Mouse (Mus musculus): ENCODE results near the gene Mfsd12.

Mfsd12 gene

GRCm38 (mm10) chr10:81401521-81402226 lies 44.4 kb downstream of the Mfsd12 start:
- peak; percentile 79 to 81 for DNase-seq (ENCODE audit: low spot score in 2 of 2)

DNA sequence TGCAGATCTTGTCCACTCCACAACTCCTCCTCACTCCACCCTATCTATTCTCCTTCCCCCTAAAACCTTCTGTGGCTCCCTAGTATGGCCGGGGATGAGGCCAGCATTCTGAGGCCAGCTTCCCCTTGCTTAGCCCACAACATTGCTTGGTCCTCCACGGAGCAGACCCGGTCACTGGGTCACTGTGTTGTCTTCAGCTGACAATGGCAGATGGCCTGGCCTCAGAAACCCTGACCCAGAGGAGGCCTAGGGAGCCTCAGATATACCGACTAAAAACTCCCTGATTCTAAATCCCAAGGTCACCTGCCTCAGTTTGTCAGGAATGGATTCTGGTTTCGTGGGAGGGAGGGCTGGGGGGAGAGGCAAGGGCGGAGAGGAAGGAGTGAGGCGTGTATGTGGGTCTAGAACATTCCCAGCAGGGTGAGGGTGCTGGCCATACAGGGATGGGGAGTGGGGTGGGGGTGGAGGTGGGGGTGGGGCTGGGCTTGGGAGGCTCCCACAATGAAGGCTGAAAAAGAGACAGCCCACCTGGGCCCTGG lies 45.0 kb downstream of the Mfsd12 start:
- DNase-seq (ENCODE audit: low spot score in 2 of 2) = no peak

- no peak for DNase-seq (ENCODE audit: low spot score in 2 of 2)
Observed at GRCm38 (mm10) chr10:81403511-81403910, 46.2 kb downstream of the Mfsd12 start.

GRCm38 (mm10) chr10:81404082-81404481 lies 46.8 kb downstream of the Mfsd12 start:
- DNase-seq (ENCODE audit: low spot score in 2 of 2) = no peak

- DNase-seq (ENCODE audit: low spot score in 2 of 2) = no peak
Observed at GRCm38 (mm10) chr10:81404720-81405119, 47.4 kb downstream of the Mfsd12 start.

GRCm38 (mm10) chr10:81405588-81406201 lies 48.4 kb downstream of the Mfsd12 start:
- DNase-seq (ENCODE audit: low spot score in 2 of 2) = no peak

DNA sequence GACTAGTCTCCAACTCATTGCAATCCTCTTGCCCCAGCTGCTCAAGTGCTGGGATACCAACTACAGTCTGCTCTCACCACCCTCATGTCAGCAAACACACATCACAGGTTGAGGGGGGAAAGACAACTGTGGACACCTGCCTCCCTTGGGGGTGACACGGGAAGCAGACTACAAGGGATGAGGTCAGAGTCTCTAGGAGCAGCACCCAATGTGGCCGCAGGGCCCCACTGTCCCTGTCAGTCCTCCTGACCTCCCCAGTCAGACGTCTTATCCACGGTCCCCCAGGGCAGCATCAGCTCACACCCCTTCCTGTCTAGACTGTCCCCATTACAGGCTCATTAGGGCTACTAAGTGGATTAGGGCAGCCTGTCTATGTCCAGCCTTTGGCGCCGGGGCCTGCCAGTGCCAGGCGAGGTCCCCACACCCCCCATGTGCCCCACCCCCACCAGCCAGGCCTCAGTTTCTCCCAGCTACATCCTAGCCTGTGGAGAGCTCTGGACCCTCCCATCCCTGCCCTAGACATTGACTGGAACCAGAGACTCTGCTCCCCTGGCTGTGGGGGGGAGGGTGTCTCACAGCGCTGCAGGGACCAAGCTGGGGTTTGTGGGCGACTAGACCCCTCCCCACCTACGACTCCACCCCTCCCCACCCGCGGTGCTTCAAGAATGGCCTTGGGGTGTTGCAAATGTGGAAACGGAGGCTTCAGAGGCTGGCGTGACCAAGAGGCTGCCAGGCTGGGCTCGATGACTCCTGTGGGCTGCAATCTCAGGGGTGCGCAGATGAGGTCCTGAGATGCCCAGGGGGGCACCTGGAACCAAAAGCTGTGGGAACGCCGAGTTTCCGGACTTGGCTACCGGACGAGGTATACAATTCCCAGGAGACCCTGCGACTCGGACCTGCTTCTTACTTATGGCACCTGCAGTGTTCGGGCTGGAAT lies 49.5 kb downstream of the Mfsd12 start:
- DNase-seq (ENCODE audit: low spot score in 2 of 2) = no peak

DNA sequence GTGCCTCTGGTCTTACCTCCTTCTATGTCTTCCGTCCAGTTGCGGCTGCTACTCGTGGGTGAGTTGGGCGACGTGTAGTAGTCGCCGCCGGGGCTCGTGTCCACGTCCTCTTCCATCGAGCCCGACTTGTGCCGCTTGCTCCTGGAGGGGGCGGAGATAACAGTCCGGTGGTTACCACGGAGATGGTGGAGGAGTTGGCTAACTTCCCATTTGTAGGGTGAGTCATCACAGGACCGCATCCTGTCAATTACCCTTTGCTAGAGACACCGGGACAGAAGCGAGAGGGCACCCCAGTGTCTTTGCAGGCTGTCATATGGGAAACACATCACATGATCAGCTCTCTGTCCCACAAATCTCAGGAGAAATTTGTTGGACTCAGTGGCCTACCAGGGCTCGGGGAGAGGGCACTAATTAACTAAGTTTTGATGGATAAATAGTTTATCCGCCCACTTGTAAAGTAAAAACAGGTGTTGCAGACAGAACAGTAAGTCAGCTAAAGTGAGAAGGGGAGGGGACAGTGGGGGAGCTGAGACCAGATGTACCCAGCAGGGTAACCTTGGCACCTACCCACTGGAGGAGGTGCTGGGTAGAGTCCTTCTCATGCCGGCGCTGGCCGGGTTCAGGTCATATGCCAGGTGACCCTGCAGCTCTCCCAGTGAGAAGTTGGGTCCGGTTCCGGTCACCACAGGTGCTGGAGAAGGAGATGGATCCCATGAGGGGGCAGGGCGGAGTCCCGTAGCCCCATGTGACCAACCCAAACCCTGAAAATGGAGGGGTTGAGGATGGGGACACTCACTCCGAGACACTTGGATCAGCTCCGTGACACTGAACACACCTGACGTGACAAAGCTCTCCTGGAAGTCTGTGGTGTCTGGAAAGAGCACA lies 50.5 kb downstream of the Mfsd12 start:
- peak in 1 of 2 experiments; percentile 64 for DNase-seq (ENCODE audit: low spot score in 2 of 2)

DNA sequence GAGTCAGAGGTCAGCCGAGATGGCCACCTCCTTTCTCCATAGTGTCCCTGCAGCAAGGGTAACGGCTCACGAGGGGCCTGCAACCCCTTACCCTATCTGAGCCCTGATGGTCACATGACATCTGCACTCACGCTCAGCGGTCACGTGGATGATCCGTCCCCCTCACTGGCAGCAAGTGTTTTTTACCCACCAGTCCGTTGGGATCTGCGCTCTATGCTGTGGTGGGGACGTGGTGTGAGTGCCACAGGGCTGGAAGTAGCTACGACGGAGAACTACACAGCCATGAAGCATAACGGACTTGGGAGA lies 51.1 kb downstream of the Mfsd12 start:
- DNase-seq (ENCODE audit: low spot score in 2 of 2) = no peak

- DNase-seq (ENCODE audit: low spot score in 2 of 2) = peak; percentile 68 to 78
Observed at GRCm38 (mm10) chr10:81408871-81409291, 51.6 kb downstream of the Mfsd12 start.

DNA sequence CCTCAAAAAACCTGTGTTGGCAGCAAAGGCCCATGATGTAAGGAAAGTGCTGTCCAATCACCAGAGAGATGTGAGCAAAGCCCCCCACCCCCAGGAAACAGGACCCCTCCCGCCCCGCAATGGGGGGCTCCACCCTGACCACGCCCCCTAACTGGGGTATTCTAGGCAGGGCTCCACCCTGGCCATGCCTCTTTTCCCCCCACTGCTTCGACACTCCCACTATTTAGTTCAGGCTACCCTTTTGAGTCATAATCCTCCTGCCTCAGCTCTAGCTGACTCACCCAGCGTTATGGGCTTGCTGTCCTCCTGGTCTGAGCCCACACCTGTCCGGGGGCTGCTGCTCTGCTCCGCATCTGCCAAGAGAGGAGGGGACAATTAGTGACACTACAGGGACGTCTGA lies 52.0 kb downstream of the Mfsd12 start:
- DNase-seq (ENCODE audit: low spot score in 2 of 2) = no peak

GRCm38 (mm10) chr10:81410350-81410749 lies 53.1 kb downstream of the Mfsd12 start:
- no peak for DNase-seq (ENCODE audit: low spot score in 2 of 2)

DNA sequence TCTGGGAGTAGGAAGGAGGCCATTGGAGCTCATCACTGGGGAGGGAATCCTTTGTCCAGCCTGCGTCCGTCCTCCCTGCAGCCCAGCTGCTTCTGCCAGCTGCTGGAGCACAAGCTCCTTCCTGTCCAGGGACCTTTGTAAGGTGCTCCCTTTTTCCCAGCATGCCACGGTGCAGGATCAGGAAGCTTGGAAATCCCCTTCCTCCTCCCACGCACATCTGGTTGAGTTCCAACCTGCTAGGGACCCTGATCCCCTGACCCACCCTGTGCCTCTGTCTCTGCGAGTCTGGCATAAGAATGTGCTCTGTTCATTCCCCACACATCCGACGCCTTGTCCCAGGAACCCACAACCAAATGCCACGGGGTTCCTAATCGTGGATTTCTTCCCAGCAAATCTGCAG lies 53.7 kb downstream of the Mfsd12 start:
- no peak for DNase-seq (ENCODE audit: low spot score in 2 of 2)

DNA sequence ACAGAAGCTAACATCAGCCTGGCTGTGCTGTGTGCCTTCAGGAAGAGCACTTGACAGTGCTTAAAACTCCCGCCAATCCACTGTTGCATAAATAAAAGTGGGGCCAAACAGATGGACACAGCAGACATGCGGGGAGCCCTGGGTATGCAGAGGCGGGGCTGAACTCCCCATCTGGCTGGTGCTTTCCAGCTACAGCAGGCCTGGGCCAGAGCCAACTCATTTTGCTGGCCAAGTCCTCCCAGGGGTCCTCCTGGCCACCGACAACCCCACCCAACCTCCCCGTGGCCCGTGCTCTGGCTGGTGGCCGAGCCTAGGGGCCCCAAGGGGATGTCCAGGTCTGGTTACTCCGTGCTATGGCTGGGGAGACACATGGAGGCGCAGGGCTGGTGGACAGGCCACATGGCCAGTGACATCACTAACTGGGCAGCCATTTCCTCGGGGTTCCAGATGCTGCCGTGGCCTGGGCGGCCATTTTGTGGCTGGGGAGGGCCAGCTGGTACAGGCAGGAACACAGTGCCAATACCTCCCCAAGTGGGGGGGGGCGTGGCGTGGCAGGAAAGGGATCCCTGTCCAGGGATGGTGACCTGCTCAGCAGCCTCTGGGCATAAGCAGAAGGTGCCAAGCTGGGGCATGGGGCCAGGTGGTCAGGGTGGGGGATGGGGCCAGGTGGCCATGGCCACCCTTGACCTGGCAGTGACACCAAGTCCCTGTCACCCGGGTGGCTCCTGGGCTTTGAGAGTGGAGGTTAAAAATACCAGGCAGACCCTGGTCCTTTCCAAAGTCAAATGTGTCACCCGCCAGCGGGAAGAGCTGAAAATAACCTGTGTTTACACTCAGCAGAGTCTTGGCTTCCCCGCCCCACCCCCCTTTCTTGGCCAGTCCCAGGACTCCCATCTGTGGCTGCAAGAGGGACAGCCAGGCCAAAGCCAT lies 54.4 kb downstream of the Mfsd12 start:
- DNase-seq (ENCODE audit: low spot score in 2 of 2) = peak; percentile 80 to 82

DNA sequence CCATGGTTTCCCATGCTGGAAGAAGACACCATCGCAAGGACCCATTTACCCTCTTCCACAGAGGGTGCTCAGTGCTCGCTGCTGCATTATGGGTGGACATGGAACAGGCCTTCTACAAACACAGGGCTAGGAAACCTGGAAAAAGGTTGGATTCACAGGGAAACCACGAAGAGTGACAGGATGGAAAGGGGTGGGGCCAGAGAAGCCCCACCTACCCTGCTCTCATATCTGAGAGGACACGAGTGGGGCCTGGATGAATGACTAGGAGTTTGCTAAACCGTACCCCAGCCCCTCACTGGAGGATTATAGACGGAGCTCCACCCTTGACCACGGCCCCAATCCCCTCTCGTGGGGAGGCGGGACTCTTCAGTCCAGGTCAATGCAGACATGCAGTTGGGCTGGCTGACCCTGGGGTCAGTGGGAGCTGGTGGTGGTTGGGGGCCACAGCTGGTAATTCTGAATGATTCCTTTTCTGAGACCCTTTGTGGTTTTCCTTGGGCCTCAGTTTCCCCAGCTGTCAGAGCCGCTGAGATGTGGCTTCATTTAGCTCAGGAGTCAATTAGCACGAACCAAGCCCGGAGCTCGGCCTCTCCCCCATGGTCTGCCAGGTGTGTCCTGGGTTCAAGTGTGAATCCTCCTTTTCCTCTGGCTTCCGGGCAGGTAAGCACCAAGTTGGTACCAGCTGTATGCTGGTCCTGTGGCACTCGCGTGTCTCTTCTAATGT lies 55.5 kb downstream of the Mfsd12 start:
- no peak for DNase-seq (ENCODE audit: low spot score in 2 of 2)

DNA sequence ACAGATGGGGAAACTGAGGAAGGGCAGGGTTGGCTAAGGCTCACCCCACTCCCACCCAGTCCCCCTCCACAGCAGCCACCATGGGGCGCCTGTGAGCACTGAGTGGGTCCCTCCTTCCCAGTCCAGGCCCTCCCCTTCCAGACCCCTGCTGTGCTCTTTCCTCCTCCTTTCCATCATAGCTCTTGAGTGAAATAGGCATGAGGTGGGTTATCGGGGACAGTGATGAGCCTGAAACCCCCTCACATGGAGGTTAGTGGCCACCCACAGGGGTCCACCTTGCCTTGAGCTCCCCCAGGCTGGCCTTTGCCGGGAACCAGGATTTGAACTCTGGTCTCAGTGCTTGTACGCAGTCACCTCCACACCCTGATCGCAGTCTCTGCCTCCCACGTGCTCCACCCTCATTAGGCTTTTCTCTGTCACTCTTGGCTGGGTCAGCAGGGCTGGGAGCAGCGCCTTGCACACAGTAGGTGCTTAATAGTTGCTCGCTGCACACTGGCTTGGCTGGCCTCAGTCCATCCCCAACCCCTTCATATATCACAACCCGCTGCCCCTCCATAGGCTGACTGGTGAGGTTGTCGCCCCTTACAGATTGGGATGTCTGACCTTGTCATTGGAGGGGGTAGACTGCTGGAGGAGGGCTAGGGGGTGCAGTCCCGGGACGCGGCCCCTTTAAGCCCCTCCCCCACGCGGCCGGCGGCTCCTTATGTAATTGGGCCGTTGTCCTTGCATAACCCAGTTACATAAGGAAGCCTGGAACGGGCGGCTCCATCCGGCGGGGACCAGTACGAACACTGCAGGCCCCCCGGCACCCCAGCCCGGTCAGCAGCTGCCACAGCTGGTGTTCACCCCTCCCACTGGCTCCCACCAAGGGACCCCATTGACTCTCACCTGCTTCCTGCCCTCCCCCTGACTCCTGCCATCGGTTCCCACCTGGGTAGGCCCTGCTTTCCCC lies 56.3 kb downstream of the Mfsd12 start:
- DNase-seq (ENCODE audit: low spot score in 2 of 2) = peak; percentile 83 to 89

DNA sequence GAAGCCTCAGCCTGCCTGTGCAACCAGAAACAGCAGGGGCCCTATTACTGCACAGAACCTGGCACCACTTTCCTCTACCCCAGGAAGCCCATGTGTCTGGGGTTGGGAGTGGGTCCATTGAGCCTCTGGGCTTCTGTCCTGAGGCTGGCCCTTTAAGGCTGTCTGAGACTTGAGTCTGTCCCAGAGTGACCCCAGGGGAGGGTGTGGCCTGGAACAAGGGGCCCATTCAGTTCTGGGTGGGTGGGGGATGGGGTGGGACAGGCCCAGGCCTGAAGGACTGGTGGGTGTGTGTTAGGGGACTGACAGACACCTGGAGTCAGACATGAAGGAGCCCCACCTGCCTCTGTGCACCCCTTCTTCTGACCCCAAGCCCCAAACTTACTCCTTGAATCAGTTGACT lies 57.4 kb downstream of the Mfsd12 start:
- no peak for DNase-seq (ENCODE audit: low spot score in 2 of 2)

- no peak for DNase-seq (ENCODE audit: low spot score in 2 of 2)
Observed at GRCm38 (mm10) chr10:81415146-81415545, 57.9 kb downstream of the Mfsd12 start.
